Mouse (Mus musculus) embryonic facial prominence, embryonic 12.5 days (tissue): ENCODE measurements at regions not wholly inside any gene's neighbourhood (a gene's known extent, or its start where the extent isn't known, plus 50 kb on each side); places are given as distances from the start of the nearest gene placed in this dataset.
"Not testable (repeated sequence)": the region's sequence is repeated elsewhere in the genome, so short reads cannot be mapped to it uniquely, and the experiment has no call there.

Experiments
- ATAC-seq: fragments of 200-750 bp; cut with Nextera tagmentation; 2 replicates; pipeline ENCODE4 v1.8.0; 2017; ENCODE audit not compliant: insufficient number of reproducible peaks, insufficient read depth, low FRiP score, low TSS enrichment
- H3K27ac ChIP-seq: fragments of 300-500 bp; sonication (generic); 2 replicates; pipeline ENCODE4 v1.5.1; 2016; ENCODE audit warnings: mild to moderate bottlenecking
- H3K27me3 ChIP-seq: fragments of 300-500 bp; sonication (generic); 2 replicates; pipeline ENCODE4 v1.6.1; 2016; ENCODE audit warnings: mild to moderate bottlenecking, moderate library complexity
- H3K36me3 ChIP-seq: fragments of 300-500 bp; sonication (generic); 2 replicates; pipeline ENCODE4 v1.6.1; 2016; ENCODE audit warnings: mild to moderate bottlenecking
- H3K4me1 ChIP-seq: fragments of 300-500 bp; sonication (generic); 2 replicates; pipeline ENCODE4 v1.6.1; 2016
- H3K4me2 ChIP-seq: fragments of 300-500 bp; sonication (generic); replicated peaks from 2 replicates; pipeline ENCODE4 v1.6.1; 2016; ENCODE audit warnings: mild to moderate bottlenecking, moderate library complexity
- H3K4me3 ChIP-seq: fragments of 300-500 bp; sonication (generic); 2 replicates; pipeline ENCODE4 v1.5.1; 2016; ENCODE audit warnings: mild to moderate bottlenecking
- H3K9ac ChIP-seq: fragments of 300-500 bp; sonication (generic); 2 replicates; pipeline ENCODE4 v1.6.1; 2016; ENCODE audit warnings: mild to moderate bottlenecking, moderate library complexity
- H3K9me3 ChIP-seq: fragments of 300-500 bp; sonication (generic); 2 replicates; pipeline ENCODE4 v1.6.1; 2016; ENCODE audit warnings: mild to moderate bottlenecking, moderate library complexity
- WGBS: fragments of 180-500 bp; shearing (Covaris S2); methylation state at CpG from one replicate; pipeline ENCODE4 v1.1.7; 2016; 5-methylcytosine and 5-hydroxymethylcytosine counted together

DNA sequence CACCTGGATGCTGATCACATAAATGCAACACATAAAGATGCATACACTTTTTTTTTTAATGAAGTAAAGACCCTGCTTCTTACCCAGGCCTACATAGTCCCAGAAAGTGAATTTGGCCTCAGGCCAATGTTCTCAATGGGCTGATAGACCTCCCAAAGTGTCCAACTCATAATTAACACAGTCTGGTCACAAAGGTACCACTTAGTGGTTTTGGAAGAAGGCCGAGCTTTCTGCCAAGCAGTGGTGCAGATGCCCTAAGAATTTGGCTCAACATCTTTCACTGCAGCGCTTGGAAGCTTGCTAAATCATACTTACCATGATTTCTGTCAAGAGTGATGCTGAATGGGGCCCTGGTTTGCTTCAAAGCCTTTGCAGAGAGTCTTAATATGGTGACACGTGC lies 706.4 kb upstream of the Rag2 start:
- Histone ChIP-seq H3K9ac (no peak overlapping the region), H3K27ac (no peak overlapping the region), H3K4me2 (no peak overlapping the region), H3K36me3 (no peaks in the 10 kb centered on the region), H3K4me1 (no peaks in the 10 kb centered on the region), H3K4me3 (no peak overlapping the region), H3K27me3 (no peaks in the 10 kb centered on the region), H3K9me3 (no peaks in the 10 kb centered on the region)
- ATAC-seq: no peak
- 66% methylated on average over 3 of the region's 3 CpGs for WGBS

DNA sequence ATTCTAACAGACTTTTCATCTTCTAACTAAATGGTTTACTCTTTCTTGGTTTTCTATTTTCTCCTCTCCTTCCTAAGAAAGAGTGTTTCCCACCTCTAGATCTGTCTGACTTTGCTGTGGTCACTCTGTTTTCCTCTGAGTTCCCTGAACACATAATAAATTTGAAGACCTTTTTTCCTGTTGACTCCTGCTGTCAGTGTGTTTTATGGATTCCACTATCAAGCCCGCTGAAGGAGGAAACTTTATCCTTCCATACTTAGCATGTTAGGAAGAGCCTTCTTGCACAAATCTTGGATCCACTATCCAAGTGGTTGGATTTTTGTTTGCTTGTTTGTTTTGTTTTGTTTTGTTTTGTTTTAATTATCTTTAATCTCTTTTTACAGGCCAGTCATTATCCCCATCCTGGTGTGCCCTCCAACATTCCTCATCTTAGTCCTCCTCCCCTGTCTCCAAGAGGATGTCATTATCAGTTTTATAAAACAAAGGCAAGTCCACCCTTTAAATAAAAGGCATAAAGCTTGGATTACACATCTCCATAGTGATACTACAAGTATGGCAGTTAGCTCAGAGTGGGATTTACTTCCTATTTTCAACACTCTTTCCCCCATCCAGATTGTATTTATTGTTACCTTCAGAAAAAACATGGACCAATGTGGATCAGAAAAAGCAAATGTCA lies 704.8 kb upstream of the Rag2 start:
- Histone ChIP-seq H3K4me3 (no peak overlapping the region), H3K4me1 (no peaks in the 10 kb centered on the region), H3K27ac (no peak overlapping the region), H3K27me3 (no peaks in the 10 kb centered on the region), H3K36me3 (no peaks in the 10 kb centered on the region), H3K9ac (no peak overlapping the region), H3K4me2 (no peak overlapping the region), H3K9me3 (no peaks in the 10 kb centered on the region)
- WGBS: 82% methylated on average over 1 of the region's 1 CpGs
- no peak for ATAC-seq

DNA sequence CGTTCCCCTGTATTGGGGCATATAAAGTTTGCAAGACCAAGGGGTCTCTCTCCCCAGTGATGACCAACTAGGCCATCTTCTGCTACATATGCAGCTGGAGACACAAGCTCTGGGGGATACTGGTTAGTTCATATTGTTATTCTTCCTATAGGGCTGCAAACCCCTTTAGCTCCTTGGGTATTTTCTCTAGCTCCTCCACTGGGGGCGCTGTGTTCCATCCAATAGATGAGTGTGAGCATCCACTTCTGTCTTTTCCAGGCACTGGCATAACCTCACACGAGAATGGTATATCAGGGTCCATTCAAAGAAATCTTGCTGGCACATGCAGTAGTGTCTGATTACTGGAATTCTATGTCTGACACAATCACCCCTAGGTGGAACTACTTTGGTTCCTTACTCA lies 675.9 kb upstream of the Rag2 start:
- H3K4me2 ChIP-seq, H3K9me3 ChIP-seq, H3K4me3 ChIP-seq, H3K27ac ChIP-seq, H3K4me1 ChIP-seq, H3K9ac ChIP-seq, H3K27me3 ChIP-seq, H3K36me3 ChIP-seq, ATAC-seq: not testable (repeated sequence)
- WGBS: 48% methylated on average over 3 of the region's 3 CpGs

DNA sequence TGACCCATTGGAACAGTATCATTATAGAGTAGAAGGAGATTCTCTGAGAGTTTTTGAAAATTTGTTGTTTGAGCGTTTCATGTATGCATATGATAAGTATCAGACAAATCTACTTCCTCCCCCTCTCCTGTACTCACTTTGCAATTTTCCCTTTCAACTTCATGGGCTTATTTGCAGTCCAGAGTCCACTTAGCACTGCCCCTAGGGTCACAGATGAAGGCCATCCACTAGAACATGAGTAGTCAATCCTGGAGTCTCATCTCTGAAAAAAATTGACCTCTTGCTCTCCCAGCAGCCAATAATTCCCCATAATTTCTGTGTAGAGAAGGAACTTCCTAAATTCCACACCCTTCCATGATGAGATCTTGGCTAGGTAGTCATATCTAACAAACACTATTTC lies 665.1 kb upstream of the Rag2 start:
- no peak overlapping the region for H3K4me2 ChIP-seq
- H3K9ac ChIP-seq: no peak overlapping the region
- no peaks in the 10 kb centered on the region for H3K36me3 ChIP-seq
- 90% methylated on average over 1 of the region's 1 CpGs for WGBS
- H3K27ac ChIP-seq: no peak overlapping the region
- no peaks in the 10 kb centered on the region for H3K4me1 ChIP-seq
- no peaks in the 10 kb centered on the region for H3K27me3 ChIP-seq
- no peak overlapping the region for H3K4me3 ChIP-seq
- ATAC-seq: no peak
- H3K9me3 ChIP-seq: no peaks in the 10 kb centered on the region

DNA sequence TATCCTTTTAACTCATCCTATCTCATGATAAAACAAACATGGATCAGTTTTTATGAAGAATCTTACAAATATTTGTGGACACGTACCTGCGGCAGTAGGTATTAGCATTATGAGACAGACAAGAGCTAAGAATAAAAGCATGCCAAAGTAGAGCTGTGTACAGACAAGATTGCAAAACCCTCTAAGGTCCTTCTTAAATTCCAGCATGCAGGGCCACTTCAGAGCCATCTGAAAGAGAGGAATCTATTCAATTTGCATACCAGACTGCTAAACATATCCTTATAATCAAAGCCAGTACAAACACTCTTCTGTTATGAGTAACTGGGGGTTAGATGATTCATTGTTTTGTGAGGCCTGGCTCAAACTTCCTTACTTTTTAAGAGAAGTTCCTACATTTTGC lies 659.9 kb upstream of the Rag2 start:
- ATAC-seq: no peak
- H3K4me3 ChIP-seq: no peak overlapping the region
- H3K27ac ChIP-seq: no peak overlapping the region
- no peaks in the 10 kb centered on the region for H3K9me3 ChIP-seq
- 83% methylated on average over 2 of the region's 2 CpGs for WGBS
- H3K4me2 ChIP-seq: no peak overlapping the region
- H3K4me1 ChIP-seq: no peaks in the 10 kb centered on the region
- no peaks in the 10 kb centered on the region for H3K36me3 ChIP-seq
- no peaks in the 10 kb centered on the region for H3K27me3 ChIP-seq
- no peak overlapping the region for H3K9ac ChIP-seq

DNA sequence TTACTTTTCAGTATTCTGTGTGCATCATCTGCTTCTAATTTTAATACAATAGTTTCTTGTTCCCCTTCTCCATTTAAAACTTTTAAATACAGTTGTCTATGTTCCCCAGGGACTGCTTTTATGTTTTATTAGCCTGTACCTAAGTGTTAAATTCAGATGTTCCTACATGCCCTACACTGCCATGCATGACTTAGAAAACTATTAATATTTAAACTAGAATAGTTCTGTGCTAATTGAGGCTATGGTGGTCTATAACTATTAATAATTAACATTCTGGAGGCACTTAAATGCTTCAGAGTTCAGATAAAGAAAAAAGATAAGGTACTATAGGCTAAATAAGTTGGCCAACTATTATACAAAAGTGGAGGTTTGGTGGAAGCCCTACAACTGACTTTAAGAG lies 647.3 kb upstream of the Rag2 start:
- H3K36me3 ChIP-seq: no peaks in the 10 kb centered on the region
- H3K4me2 ChIP-seq: no peak overlapping the region
- H3K4me1 ChIP-seq: no peaks in the 10 kb centered on the region
- H3K27me3 ChIP-seq: no peaks in the 10 kb centered on the region
- no peak overlapping the region for H3K4me3 ChIP-seq
- H3K9me3 ChIP-seq: no peaks in the 10 kb centered on the region
- no peak overlapping the region for H3K27ac ChIP-seq
- H3K9ac ChIP-seq: no peak overlapping the region
- ATAC-seq: no peak

DNA sequence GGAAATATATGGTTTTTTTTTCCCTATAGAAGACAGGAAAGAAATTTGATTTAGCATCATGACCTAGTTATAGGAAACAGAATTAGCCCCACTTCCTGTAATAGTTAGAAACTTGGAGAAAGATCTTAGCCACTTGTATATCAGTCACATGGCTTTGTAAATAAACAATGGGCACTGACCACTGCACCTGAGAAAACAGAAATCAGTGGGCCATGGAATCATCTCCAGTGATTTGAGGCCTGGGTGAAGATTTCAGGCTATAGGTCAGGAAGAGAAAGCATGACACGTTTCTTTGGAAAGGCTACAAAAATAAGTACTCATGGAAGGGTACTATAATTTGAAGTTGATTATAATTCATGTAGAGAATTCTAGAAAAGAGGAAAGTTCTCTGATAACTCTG lies 642.2 kb upstream of the Rag2 start:
- H3K9me3 ChIP-seq: no peaks in the 10 kb centered on the region
- H3K4me1 ChIP-seq: no peaks in the 10 kb centered on the region
- no peaks in the 10 kb centered on the region for H3K27me3 ChIP-seq
- no peak overlapping the region for H3K9ac ChIP-seq
- no peaks in the 10 kb centered on the region for H3K36me3 ChIP-seq
- H3K4me3 ChIP-seq: no peak overlapping the region
- no peak overlapping the region for H3K4me2 ChIP-seq
- ATAC-seq: no peak
- WGBS: 32% methylated on average over 1 of the region's 1 CpGs
- H3K27ac ChIP-seq: no peak overlapping the region

DNA sequence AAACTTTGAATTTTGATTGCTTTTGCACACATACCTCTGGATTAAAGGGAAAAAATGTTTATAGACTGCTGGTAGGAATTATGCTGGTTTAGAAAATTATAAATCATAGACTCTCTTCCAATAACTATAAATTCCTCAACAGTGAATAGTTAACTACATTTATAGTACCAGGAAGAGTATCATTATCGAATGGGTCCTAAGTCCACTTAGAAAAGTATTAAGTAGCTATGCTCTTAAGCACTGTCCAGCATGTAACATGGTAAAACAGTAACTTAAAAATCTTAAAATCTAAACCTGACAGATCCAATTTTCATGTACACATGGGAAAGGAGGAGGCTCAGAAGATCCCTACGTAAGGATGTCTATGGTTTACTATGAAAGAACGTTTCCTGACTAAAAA lies 609.2 kb upstream of the Rag2 start:
- no peak for ATAC-seq
- Histone ChIP-seq H3K4me3 (no peak overlapping the region), H3K4me2 (no peak overlapping the region), H3K9me3 (no peaks in the 10 kb centered on the region), H3K27me3 (no peaks in the 10 kb centered on the region), H3K4me1 (no peaks in the 10 kb centered on the region), H3K9ac (no peak overlapping the region), H3K36me3 (no peaks in the 10 kb centered on the region), H3K27ac (no peak overlapping the region)
- 87% methylated on average over 3 of the region's 3 CpGs for WGBS

DNA sequence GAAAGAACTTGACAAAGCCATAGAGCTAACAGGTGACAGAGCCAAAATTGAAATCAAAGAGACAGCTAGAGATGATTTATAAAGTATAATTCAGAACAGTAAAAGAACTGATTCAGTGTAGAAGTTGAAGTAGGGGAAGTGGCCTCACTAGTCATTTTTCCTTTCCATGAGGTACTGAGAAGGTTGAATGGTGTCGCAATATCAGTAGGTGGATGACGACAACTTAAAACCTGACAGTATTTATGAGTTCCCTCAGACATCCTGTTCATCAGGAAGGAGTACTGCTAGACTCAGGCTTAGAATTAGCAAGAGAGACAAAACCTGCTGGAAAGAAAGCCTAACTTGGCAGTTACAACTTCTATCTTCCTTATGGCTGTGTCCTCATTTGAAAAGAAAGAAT lies 605.1 kb upstream of the Rag2 start:
- no peak for ATAC-seq
- Histone ChIP-seq H3K27ac (no peak overlapping the region), H3K9ac (no peak overlapping the region), H3K4me3 (no peak overlapping the region), H3K36me3 (no peaks in the 10 kb centered on the region), H3K27me3 (no peaks in the 10 kb centered on the region), H3K9me3 (no peaks in the 10 kb centered on the region), H3K4me1 (no peaks in the 10 kb centered on the region), H3K4me2 (no peak overlapping the region)
- WGBS: 87% methylated on average over 2 of the region's 2 CpGs

DNA sequence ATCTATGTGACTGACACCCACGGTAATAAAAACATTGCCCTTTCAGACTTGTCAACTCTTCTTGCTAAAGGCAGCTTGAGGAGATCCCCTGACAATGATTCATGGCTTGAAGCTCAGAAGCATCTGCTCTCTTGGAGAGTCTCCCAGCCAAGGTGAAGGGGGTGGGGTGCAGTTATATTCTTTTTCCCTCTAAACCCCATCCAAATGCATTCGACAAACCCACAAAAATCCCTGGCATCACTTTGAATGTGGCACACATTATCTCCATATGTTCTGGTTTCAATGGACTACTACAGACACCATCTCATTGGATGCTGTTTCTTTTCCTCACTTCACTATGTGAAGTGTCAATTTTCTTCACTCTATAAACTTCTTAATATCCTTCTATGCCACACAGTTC lies 603.0 kb upstream of the Rag2 start:
- 66% methylated on average over 2 of the region's 2 CpGs for WGBS
- no peaks in the 10 kb centered on the region for H3K27me3 ChIP-seq
- H3K4me1 ChIP-seq: no peaks in the 10 kb centered on the region
- no peak overlapping the region for H3K4me3 ChIP-seq
- no peak overlapping the region for H3K4me2 ChIP-seq
- no peak overlapping the region for H3K27ac ChIP-seq
- H3K9me3 ChIP-seq: no peaks in the 10 kb centered on the region
- no peak overlapping the region for H3K9ac ChIP-seq
- no peaks in the 10 kb centered on the region for H3K36me3 ChIP-seq
- ATAC-seq: no peak

DNA sequence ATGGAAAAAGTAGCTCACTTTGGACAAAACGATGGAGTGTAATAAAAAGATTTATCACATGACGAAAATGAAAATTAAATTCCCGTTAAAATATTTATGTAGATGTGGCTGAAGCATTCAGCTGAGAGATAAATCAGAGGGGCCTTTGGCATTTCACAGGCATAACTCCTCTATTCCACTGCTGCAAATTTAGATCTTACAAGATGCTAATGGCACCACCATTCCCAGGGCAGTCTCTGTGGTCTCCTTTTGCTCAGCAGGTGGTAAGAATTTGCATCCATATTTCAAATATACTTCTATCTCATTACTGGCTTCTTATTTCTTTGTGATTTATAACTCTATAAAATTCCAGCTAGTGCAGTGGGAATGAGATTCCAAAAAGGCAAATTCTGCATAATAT lies 581.5 kb upstream of the Rag2 start:
- WGBS: 89% methylated on average over 3 of the region's 3 CpGs
- Histone ChIP-seq H3K4me1 (no peaks in the 10 kb centered on the region), H3K4me3 (no peak overlapping the region), H3K27me3 (no peaks in the 10 kb centered on the region), H3K27ac (no peak overlapping the region), H3K9ac (no peak overlapping the region), H3K36me3 (no peaks in the 10 kb centered on the region), H3K9me3 (no peaks in the 10 kb centered on the region), H3K4me2 (no peak overlapping the region)
- no peak for ATAC-seq

DNA sequence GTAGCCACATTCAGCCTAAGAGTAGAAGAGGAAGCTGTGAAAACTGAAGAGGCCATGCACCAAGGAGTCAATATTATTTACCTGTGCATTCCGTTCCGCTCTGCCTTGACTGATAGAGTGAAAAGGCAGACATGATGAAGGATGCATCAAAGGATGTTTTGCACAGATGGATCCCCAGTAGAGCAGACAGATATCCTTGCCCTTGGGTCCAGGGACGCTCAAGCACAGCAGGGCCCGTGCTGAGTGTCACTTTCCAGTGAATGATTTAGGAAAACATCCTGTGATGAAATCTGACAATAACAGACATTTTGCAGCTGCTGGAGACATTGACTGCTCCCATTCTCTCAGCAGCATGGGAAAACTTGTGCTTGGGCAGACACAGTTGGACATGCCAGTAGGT lies 561.6 kb upstream of the Rag2 start:
- H3K27me3 ChIP-seq: no peaks in the 10 kb centered on the region
- no peaks in the 10 kb centered on the region for H3K36me3 ChIP-seq
- no peaks in the 10 kb centered on the region for H3K4me1 ChIP-seq
- no peak overlapping the region for H3K4me3 ChIP-seq
- no peak for ATAC-seq
- no peaks in the 10 kb centered on the region for H3K9me3 ChIP-seq
- H3K9ac ChIP-seq: no peak overlapping the region
- H3K27ac ChIP-seq: no peak overlapping the region
- 66% methylated on average over 4 of the region's 4 CpGs for WGBS
- H3K4me2 ChIP-seq: no peak overlapping the region

DNA sequence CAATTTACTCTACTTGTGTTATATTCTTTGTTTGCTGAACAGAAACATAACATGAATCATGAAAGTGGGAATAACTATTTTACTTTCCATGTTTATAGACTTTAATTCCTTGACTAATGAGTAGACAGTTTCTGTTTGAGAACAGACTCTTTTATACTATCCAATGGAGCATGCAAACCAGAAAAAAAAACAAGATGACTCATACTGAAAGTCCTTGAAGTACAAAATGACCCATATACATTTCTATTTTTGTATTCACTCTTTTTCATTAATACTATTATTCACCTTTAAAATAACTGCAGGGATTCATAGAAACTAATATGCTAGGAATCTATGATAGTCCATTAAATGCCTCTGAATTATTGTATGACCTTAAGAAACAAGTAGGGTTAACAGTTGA lies 549.5 kb upstream of the Rag2 start:
- no peaks in the 10 kb centered on the region for H3K36me3 ChIP-seq
- H3K4me1 ChIP-seq: no peaks in the 10 kb centered on the region
- ATAC-seq: no peak
- H3K9ac ChIP-seq: no peak overlapping the region
- no peak overlapping the region for H3K4me3 ChIP-seq
- no peaks in the 10 kb centered on the region for H3K27me3 ChIP-seq
- no peaks in the 10 kb centered on the region for H3K9me3 ChIP-seq
- no peak overlapping the region for H3K27ac ChIP-seq
- no peak overlapping the region for H3K4me2 ChIP-seq
